ENCODE assay signal across 13 mouse cellular contexts in the genomic region with DNA sequence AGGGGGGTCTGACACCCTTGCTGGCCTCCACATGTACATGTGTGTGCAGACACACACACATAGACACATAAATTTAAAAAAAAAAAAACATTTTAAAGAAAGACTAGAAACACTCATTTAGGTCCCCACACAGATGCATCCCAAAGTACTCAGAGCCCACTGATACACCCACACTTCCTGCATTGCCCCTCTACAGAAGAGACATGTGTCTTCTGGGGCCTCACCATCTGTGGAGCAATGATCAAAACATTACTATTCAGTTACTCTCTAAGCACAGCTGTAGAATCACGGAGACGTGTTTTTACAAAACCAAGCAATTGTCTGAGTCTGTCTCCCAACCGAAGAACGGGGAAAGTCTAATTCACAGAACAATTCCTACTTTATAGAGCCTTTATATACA.
"Had no signal": no experiment of that assay in that cellular context is flagged by ENCODE, and none has a peak within 500 bp of the region (broad histone marks: within the 10 kb centered on the region; RNA-seq: fewer than 3 reads in every experiment).

No protein-coding gene starts in this region.

- H3K4me2 ChIP-seq: limb, embryonic 13.5 days; liver, embryonic 13.5 days; neural tube, embryonic 13.5 days had no signal

- H3K27me3 ChIP-seq: liver, embryonic 13.5 days; neural tube, embryonic 13.5 days had no signal

- H3K27ac ChIP-seq: layer of hippocampus, adult 2 months; limb, embryonic 13.5 days; liver, embryonic 13.5 days; neural tube, embryonic 13.5 days had no signal

- H3K36me3 ChIP-seq: limb, embryonic 13.5 days; liver, embryonic 13.5 days; neural tube, embryonic 13.5 days had no signal

- H3K4me3 ChIP-seq: layer of hippocampus, adult 2 months; limb, embryonic 13.5 days; liver, embryonic 13.5 days; neural tube, embryonic 13.5 days had no signal

- DNase-seq: kidney, adult 11 months; kidney, adult 9 months; kidney, postnatal 10 days; kidney, postnatal 4 days; liver, embryonic 13.5 days; lung, adult 18-20 months; midbrain, embryonic 14.5 days; retina, postnatal 1 day; right cerebral cortex, postnatal 4 days; spleen, adult 18-20 months had no signal

- H3K9ac ChIP-seq: limb, embryonic 13.5 days; liver, embryonic 13.5 days; neural tube, embryonic 13.5 days had no signal

- H3K9me3 ChIP-seq: limb, embryonic 13.5 days; liver, embryonic 13.5 days; neural tube, embryonic 13.5 days had no signal
